Mouse (Mus musculus) midbrain, embryonic 11.5 days (tissue): ENCODE data around the gene 4930524B15Rik. TPM values are rescaled to one million over a fixed set of nuclear protein-coding genes. Genes with fewer than 3 reads are reported as not detected.
"Not testable (repeated sequence)": the region's sequence is repeated elsewhere in the genome, so short reads cannot be mapped to it uniquely, and the experiment has no call there.

Experiments used
- ATAC-seq: fragments of 200-750 bp; cut with Nextera tagmentation; 2 replicates; pipeline ENCODE4 v1.8.0; 2017; ENCODE audit warnings: moderate TSS enrichment, moderate library complexity; ENCODE audit not compliant: low FRiP score
- DNase-seq: peaks from one replicate; pipeline ENCODE4 v3.0.0; 2015; ENCODE audit warnings: low spot score; ENCODE audit errors: missing footprints
- H3K27ac ChIP-seq: fragments of 300-500 bp; sonication (generic); 2 replicates; pipeline ENCODE4 v1.5.1; 2014; ENCODE audit warnings: low read depth, low read length
- H3K27me3 ChIP-seq: fragments of 300-500 bp; sonication (generic); 2 replicates; pipeline ENCODE4 v1.6.1; 2014; ENCODE audit warnings: mild to moderate bottlenecking, low read length, moderate library complexity, mixed read lengths; ENCODE audit not compliant: control insufficient read depth, insufficient read depth
- H3K36me3 ChIP-seq: fragments of 300-500 bp; sonication (generic); 2 replicates; pipeline ENCODE4 v1.6.1; 2014; ENCODE audit warnings: mild to moderate bottlenecking, low read length, moderate library complexity, mixed read lengths; ENCODE audit not compliant: control insufficient read depth, insufficient read depth
- H3K4me1 ChIP-seq: fragments of 300-500 bp; sonication (generic); 2 replicates; pipeline ENCODE4 v1.6.1; 2014; ENCODE audit warnings: low read length; ENCODE audit not compliant: control insufficient read depth, insufficient read depth
- H3K4me2 ChIP-seq: fragments of 300-500 bp; sonication (generic); 2 replicates; pipeline ENCODE4 v1.6.1; 2014; ENCODE audit warnings: mild to moderate bottlenecking, moderate library complexity
- H3K4me3 ChIP-seq: fragments of 300-500 bp; sonication (generic); 2 replicates; pipeline ENCODE4 v1.5.1; 2014; ENCODE audit warnings: low read depth, low read length
- H3K9ac ChIP-seq: fragments of 300-500 bp; sonication (generic); 2 replicates; pipeline ENCODE4 v1.6.1; 2014; ENCODE audit warnings: low read length
- H3K9me3 ChIP-seq: fragments of 300-500 bp; sonication (generic); 2 replicates; pipeline ENCODE4 v1.6.1; 2016; ENCODE audit warnings: low read length; ENCODE audit not compliant: control insufficient read depth
- WGBS: fragments of 180-500 bp; shearing (Covaris S2); extraction: QIAGEN DNeasy Blood & Tissue Kit; methylation state at CpG from one replicate; pipeline ENCODE4 v1.1.7; 2014; 5-methylcytosine and 5-hydroxymethylcytosine counted together
- polyA plus RNA-seq: library from polyadenylated mRNA; unstranded; fragments of >200 nt; fragmentation: Nextera tagmentation; extraction: Ambion mirVana; gene quantifications from 2 replicates; pipeline ENCODE4 v1.2.1, GENCODE M21; 2014

The 4930524B15Rik gene
- polyA plus RNA-seq, 1 experiment from 2014 or later: 0.22 TPM

- not testable (repeated sequence) for H3K9ac ChIP-seq, H3K4me3 ChIP-seq, H3K27me3 ChIP-seq, H3K27ac ChIP-seq, H3K4me2 ChIP-seq, ATAC-seq, DNase-seq
- 96% methylated on average over 3 of the region's 3 CpGs for WGBS
- H3K9me3 ChIP-seq: peaks cover 14% of the 10 kb centered on the region
- H3K36me3 ChIP-seq: peaks cover 26% of the 10 kb centered on the region
- peaks cover 23% of the 10 kb centered on the region; the same call in 1 of the 2 replicates for H3K4me1 ChIP-seq
These were observed 42.7 kb downstream of the 4930524B15Rik start for GRCm38 (mm10) chr11:32008049-32008448.

GRCm38 (mm10) chr11:32008852-32009251 is 43.5 kb downstream of the 4930524B15Rik start:
- 69% methylated on average over 3 of the region's 3 CpGs for WGBS
- Histone ChIP-seq H3K9me3 (peaks cover 14% of the 10 kb centered on the region), H3K27ac (no peak overlapping the region), H3K9ac (no peak overlapping the region), H3K4me1 (peaks cover 18% of the 10 kb centered on the region; the same call in 1 of the 2 replicates), H3K4me2 (no peak overlapping the region), H3K36me3 (peaks cover 24% of the 10 kb centered on the region), H3K27me3 (no peaks in the 10 kb centered on the region), H3K4me3 (no peak overlapping the region)
- DNase-seq (no peak), ATAC-seq (no peak)

DNA sequence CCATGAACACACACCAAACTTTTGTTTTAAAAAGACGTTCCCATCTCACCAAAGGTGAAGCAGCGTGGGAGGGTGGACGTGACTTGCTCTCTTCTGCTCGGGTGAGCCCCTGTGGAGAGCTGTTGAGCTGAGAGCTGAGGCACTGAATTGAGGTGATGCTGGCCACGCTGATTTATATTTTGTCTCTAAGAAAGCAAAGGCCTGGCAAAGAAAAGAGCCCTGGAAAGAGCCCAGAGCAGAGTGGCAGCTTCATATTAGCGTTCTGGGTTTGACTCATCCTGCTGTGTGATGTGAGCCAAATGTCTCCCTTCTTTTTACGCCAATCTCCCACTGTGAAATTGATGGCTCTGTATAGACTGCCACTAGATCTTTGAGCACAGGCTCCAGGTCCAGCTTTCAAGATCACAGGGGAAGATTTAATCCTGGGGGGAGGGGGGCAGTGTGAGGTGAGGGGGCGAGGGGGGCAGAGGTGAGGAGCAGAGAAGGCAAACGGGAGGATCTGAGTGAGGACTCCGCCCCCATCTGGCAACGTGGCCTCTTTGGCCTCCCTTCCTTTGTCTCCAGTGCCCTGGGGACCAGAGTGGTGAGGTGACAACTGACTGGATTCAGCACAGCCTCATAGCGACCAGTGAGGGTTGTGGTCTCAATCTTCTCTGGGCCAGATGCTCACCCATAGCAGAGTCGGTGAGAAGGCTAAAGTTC is 44.7 kb downstream of the 4930524B15Rik start:
- 5% methylated on average over 13 of the region's 13 CpGs for WGBS
- H3K9me3 ChIP-seq: peaks cover 14% of the 10 kb centered on the region
- H3K27me3 ChIP-seq: no peaks in the 10 kb centered on the region
- H3K27ac ChIP-seq: peak overlapping the region; percentile 77
- H3K36me3 ChIP-seq: peaks cover 20% of the 10 kb centered on the region
- ATAC-seq: peak; percentile 92
- peak overlapping the region; percentile 7 for H3K4me2 ChIP-seq
- no peak overlapping the region for H3K4me3 ChIP-seq
- peak; percentile 94 for DNase-seq
- H3K4me1 ChIP-seq: peaks cover 18% of the 10 kb centered on the region; the same call in 1 of the 2 replicates
- H3K9ac ChIP-seq: no peak overlapping the region; the same call in 1 of the 2 replicates

- H3K27me3 ChIP-seq: no peaks in the 10 kb centered on the region
- 52% methylated on average over 5 of the region's 5 CpGs for WGBS
- H3K4me3 ChIP-seq: no peak overlapping the region
- H3K9ac ChIP-seq: no peak overlapping the region
- DNase-seq (no peak), ATAC-seq (no peak; the same call in none of the 2 replicates)
- H3K4me1 ChIP-seq: peaks cover 18% of the 10 kb centered on the region; the same call in 1 of the 2 replicates
- peaks cover 14% of the 10 kb centered on the region for H3K9me3 ChIP-seq
- peaks cover 16% of the 10 kb centered on the region for H3K36me3 ChIP-seq
- H3K4me2 ChIP-seq: no peak overlapping the region
- peak overlapping the region; percentile 77 for H3K27ac ChIP-seq
These were observed 45.2 kb downstream of the 4930524B15Rik start for GRCm38 (mm10) chr11:32010663-32010970.

DNA sequence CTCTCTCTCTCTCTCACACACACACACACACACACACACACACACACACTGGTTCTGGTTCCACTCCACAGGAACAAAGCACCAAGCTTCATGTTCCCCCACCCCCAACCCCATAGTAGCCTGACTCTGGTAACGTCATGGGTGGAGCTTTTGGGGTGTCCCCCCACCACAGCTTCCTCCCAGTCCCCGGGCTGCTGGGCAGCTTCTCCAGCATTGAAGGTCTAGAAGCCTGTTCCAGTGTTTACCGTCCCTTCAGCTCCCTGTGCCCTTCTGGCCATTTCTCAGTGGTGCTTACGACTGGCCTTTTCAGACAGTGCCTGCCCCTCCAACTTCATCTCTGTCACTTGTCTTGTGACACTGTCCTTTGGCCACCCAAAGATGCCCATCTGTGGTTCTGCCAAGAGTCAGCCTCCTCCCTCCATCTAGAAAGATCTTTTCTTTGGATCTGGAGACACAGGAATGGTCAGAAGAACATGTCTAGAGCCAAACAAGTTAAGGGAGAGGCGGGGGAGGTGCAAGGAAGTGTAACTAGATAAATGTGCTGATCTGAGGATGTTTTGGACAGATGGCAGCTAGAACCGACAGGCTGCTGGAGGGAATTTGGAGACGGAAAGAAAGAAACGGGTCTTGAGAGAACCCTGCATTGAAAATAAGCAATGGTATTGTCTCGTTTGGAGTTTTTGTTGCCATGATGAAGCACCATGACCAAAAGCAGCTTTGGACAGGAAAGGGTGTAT is 46.6 kb downstream of the 4930524B15Rik start:
- H3K9me3 ChIP-seq: peaks cover 4% of the 10 kb centered on the region
- peaks cover 5% of the 10 kb centered on the region for H3K36me3 ChIP-seq
- H3K4me1 ChIP-seq: peaks cover 18% of the 10 kb centered on the region; the same call in 1 of the 2 replicates
- H3K27ac ChIP-seq: no peak overlapping the region
- no peak overlapping the region for H3K4me3 ChIP-seq
- no peak overlapping the region for H3K9ac ChIP-seq
- WGBS: 77% methylated on average over 9 of the region's 9 CpGs
- DNase-seq (peak; percentile 75), ATAC-seq (no peak)
- H3K4me2 ChIP-seq: no peak overlapping the region
- H3K27me3 ChIP-seq: no peaks in the 10 kb centered on the region

DNA sequence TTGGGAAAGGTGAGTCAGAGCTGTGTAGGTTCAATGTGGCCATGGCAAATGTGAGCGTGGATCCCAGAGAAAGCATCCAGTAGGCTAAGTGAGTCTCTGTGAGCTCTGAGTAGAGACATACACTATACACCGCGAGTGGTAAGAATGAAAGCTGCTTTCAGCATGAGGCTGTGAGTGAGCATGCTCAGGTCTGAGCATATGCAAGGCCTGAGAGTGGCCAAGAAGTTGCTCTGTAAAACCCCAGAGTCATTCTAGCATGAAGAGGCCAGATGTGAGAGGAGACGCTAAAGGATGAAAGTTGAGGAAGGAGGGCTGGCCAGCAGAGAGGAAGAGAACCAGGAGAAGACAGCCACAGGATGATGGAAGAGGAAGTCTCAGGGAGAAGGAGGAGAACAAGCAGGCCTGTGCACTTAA is 47.6 kb downstream of the 4930524B15Rik start:
- WGBS: 91% methylated on average over 4 of the region's 4 CpGs
- Histone ChIP-seq H3K4me3 (no peak overlapping the region), H3K27me3 (no peaks in the 10 kb centered on the region), H3K4me2 (no peak overlapping the region), H3K4me1 (peaks cover 18% of the 10 kb centered on the region; the same call in 1 of the 2 replicates), H3K9me3 (no peaks in the 10 kb centered on the region), H3K9ac (no peak overlapping the region), H3K36me3 (no peaks in the 10 kb centered on the region), H3K27ac (no peak overlapping the region)
- DNase-seq (no peak), ATAC-seq (no peak)

- Histone ChIP-seq H3K9me3 (no peaks in the 10 kb centered on the region), H3K4me1 (peaks cover 22% of the 10 kb centered on the region), H3K4me2 (no peak overlapping the region), H3K27ac (no peak overlapping the region), H3K36me3 (no peaks in the 10 kb centered on the region), H3K9ac (no peak overlapping the region), H3K4me3 (no peak overlapping the region), H3K27me3 (no peaks in the 10 kb centered on the region)
- DNase-seq (no peak), ATAC-seq (no peak)
- 81% methylated on average over 1 of the region's 1 CpGs for WGBS
These were observed 48.2 kb downstream of the 4930524B15Rik start for GRCm38 (mm10) chr11:32013561-32013960.

GRCm38 (mm10) chr11:32018201-32018600 is 52.8 kb downstream of the 4930524B15Rik start:
- Histone ChIP-seq H3K36me3 (no peaks in the 10 kb centered on the region), H3K27ac (no peak overlapping the region)
- DNase-seq: peak; percentile 81

More at GRCm38 (mm10) chr11:32018201-32018600, 52.8 kb downstream of the 4930524B15Rik start:
- WGBS: 64% methylated on average over 4 of the region's 4 CpGs
- ATAC-seq: no peak
- Histone ChIP-seq H3K27me3 (no peaks in the 10 kb centered on the region), H3K9me3 (no peaks in the 10 kb centered on the region), H3K9ac (no peak overlapping the region), H3K4me1 (peaks cover 18% of the 10 kb centered on the region), H3K4me2 (no peak overlapping the region), H3K4me3 (no peak overlapping the region)
